Mouse (Mus musculus): ENCODE results near the gene Gm17428.
"Not testable (repeated sequence)": the region's sequence is repeated elsewhere in the genome, so short reads cannot be mapped to it uniquely, and the experiment has no call there.

Gene Gm17428

GRCm38 (mm10) chr14:54976633-54977032 lies at the start of gene Gm17428:
Gm17428 (plus strand) TSS chr14:54976933.
- in situ Hi-C loops (cut with MboI; ENCODE audit: low sequenced_read_pairs) = no loop called here

GRCm38 (mm10) chr14:54927296-54927695 lies 49.4 kb upstream of the Gm17428 start:
- in situ Hi-C loops (cut with MboI; ENCODE audit: low sequenced_read_pairs) = no loop called here

GRCm38 (mm10) chr14:54929801-54930200 lies 46.9 kb upstream of the Gm17428 start:
- in situ Hi-C loops (cut with MboI; ENCODE audit: low sequenced_read_pairs) = no loop called here

DNA sequence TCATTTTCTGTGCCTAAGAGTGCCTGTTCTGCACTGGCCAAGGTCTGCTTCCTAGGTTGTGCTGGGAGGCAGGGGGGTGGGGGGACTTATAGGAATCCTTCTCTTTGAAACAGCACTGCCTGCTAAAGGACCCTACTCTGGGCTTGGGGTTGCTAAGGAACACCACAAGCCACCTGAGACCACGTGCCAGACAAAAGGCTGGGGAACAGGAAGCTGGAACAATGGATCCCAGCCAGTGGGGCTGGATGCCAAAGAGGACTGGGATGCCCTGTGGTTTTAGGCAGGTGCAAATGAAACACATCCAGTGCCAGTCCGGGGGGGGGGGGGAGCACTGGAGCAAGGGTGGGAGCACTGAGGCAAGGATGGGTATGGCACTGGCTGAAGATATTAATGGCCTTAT lies 46.3 kb upstream of the Gm17428 start:
- in situ Hi-C loops (cut with MboI; ENCODE audit: low sequenced_read_pairs) = no loop called here

- in situ Hi-C loops (cut with MboI; ENCODE audit: low sequenced_read_pairs) = no loop called here
These were observed 44.0 kb upstream of the Gm17428 start, which contains the start of gene Il25 for GRCm38 (mm10) chr14:54932645-54933150. Il25 (plus strand) TSS chr14:54932695.

DNA sequence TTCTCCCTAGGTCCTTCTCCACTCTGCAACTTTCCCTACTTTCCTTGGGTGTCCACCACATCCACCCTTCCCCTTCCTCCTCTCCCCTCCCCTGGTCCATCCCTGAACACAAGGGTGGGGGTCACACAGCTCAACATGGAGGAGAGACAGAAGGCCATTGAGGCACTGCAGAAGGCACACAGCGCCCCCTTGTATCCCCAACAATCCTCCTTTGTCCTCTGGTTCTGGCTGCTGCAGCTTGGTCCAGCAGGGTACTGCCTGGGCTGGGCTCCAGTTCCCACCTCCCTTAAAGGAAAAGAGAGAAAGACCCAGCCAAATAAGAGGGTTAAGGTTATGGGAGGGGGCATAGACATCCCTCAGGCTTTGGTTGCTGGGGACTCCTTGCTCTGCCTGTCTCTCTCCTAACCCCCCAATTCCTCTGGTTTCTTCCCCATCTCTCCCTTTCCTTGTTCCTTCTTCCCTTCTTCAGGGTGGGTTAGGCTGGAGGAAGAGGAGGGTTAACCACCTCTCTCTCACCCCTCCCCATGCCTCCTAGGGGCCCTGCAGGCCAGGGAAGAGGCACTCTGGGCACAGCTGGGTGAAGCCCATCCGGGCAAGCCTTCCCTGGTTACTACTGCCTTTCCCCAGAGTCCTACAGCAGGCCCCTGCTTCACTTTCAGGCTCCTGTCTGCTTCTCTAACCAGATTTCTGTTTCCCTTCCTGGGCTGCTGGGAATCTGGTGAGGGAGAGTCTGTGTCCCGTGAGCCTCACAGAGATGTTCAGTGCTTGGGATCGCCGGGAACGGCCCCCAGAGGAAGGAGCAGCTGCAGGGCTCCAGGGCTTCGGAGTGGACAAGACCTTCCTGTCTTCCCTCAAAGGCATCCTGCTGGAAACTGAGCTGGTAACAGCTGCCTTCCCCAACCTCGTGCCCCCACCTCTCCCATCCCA lies 40.6 kb upstream of the Gm17428 start, which contains the start of gene Cmtm5:
TSS of gene Cmtm5 (plus strand) at position 358 of the 927 bp plus-strand sequence.
- in situ Hi-C loops (cut with MboI; ENCODE audit: low sequenced_read_pairs) = no loop called here

DNA sequence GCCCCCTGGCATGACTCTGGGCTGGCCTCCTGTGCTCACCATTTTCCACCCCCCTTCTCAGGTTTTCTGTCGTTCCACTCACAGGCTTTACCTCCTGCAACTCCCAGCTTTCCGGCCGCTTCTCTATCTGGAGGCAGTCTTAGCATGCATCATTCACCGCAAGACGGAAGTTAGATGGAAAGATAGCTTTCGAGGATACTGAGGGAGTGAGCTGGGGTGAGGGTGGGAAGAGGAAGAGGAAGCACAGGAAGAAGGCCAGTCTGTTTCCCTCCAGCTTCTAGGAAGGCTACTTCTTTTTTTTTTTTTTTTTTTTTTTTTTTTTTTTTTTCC lies 39.9 kb upstream of the Gm17428 start:
- in situ Hi-C loops (cut with MboI; ENCODE audit: low sequenced_read_pairs) = no loop called here

DNA sequence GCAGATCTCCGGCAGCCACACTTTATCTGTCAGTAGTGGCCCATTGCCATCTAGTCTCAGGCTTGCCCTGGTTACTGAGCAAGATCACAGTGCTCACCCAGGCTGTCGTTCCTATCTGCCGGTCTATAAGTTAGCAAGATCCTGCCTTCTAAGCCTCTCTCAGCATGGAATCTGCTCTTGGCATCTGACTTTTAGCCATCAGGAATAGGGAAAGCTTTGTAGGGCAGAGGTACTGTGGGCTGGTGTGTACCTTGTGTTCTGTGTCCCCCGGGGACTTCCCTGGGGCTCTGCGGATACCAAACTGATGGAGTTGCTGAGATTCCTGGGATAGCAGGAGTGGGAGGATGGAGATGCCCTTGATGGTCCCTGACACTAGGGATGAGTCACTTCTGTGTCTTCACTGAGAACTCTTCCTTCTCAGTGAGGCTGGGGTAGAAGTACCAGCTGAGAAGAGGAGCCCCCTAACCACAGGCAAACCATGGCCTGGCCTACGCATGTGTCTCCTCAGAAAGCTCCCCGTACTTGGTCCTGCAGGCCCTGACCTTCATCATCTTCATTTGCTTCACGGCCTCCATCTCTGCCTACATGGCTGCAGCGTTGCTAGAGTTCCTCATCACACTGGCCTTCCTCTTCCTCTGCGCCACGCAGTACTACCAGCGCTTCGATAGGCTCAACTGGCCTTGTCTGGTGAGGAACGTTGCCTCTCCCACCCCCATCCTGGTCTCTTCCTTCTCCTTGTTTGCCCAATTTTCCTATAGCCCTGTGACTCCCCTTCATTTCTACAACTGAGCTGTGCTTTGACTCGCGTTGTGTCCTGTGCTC lies 39.2 kb upstream of the Gm17428 start:
- in situ Hi-C loops (cut with MboI; ENCODE audit: low sequenced_read_pairs) = no loop called here

GRCm38 (mm10) chr14:54938431-54939219 lies 38.1 kb upstream of the Gm17428 start:
- in situ Hi-C loops (cut with MboI; ENCODE audit: low sequenced_read_pairs) = no loop called here

DNA sequence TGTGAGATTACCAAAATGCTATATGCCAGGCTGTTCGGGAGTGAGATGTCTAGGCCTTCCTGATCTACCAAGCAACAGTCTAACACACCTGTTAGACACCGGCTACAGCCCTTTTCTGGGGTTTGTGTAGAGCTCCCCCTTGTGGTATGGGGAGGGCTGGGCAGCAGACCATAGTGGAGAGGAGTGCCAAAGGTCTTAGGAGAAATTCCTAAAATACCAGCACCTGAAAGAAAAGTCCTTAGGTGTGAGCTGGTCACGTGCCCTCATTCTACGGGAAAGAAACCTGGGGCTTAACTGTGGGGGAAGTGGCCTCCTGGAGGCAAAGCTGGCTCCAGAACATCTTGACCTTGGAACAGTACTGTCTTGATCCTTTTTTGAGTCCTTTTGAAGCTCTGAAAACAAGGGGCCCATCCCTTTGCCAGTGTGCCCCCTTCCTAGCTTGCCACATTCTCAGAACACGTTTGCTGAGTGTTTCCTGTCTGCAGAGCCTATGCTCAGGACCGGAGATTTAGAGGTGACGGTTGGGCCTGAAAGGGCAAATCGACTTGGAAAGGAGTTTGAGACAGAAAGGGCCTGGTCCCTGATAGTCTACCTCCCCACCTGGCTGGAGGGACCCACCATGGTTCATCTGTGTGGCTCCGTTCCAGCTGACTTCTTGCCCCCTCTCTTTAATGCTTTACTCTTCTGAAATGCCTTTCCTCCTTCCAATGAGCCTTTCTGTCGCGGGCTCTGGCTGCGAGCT lies 37.1 kb upstream of the Gm17428 start:
- in situ Hi-C loops (cut with MboI; ENCODE audit: low sequenced_read_pairs) = loop anchor here (5.0 kb wide), 1 partner anchor 37 kb away; no protein-coding TSS in a partner anchor

GRCm38 (mm10) chr14:54940176-54940530 lies 36.6 kb upstream of the Gm17428 start:
- in situ Hi-C loops (cut with MboI; ENCODE audit: low sequenced_read_pairs) = loop anchor here (5.0 kb wide), 1 partner anchor 38 kb away; no protein-coding TSS in a partner anchor

- in situ Hi-C loops (cut with MboI; ENCODE audit: low sequenced_read_pairs) = loop anchor here (5.0 kb wide), 1 partner anchor 39 kb away; no protein-coding TSS in a partner anchor
These were observed 35.4 kb upstream of the Gm17428 start for GRCm38 (mm10) chr14:54941024-54941978.

GRCm38 (mm10) chr14:54942479-54942878 lies 34.3 kb upstream of the Gm17428 start:
- in situ Hi-C loops (cut with MboI; ENCODE audit: low sequenced_read_pairs) = loop anchor here (5.0 kb wide), 1 partner anchor 40 kb away; no protein-coding TSS in a partner anchor

DNA sequence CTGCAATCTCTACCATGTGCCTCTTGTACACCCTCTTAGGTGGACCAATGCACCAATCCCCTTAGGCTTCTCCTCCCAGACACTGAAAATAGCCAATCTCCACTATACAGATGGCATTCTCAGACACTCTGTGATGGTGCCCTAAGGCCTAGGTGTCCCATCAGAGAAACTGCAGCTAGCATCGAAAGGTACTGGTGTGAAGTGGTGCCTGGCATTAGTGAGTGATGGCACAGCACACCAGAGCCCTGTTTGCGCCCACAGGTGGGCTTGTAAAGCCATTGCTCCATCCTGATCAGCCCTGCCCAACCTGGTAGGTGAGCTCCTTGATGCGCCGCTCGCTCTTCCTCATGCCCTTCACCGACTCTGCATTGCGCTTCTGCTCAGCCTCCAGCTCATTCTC lies 32.8 kb upstream of the Gm17428 start:
- in situ Hi-C loops (cut with MboI; ENCODE audit: low sequenced_read_pairs) = loop anchor here (5.0 kb wide), 1 partner anchor 42 kb away; no protein-coding TSS in a partner anchor

DNA sequence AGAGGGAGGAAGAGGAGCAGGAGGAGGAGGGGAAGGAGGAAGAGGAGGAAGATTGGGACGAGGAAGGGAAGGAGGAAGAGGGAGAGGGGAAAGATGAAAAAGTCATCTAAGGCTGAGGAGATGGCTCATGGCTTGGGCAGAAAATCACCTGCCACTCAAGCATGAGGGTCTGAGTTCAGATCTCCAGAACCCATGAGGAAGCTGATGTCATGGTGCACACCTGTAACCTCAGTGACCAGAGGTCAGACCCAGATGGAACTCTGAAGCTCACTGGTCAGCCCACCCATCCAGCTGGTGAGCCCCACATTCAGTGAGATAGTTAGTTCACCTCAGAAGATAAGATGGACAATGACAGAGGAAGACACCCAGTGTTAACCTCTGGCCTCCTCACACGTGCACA lies 31.8 kb upstream of the Gm17428 start:
- in situ Hi-C loops (cut with MboI; ENCODE audit: low sequenced_read_pairs) = loop anchor here (5.0 kb wide), 1 partner anchor 43 kb away; no protein-coding TSS in a partner anchor

GRCm38 (mm10) chr14:54945975-54946704 lies 30.6 kb upstream of the Gm17428 start:
- in situ Hi-C loops (cut with MboI; ENCODE audit: low sequenced_read_pairs) = no loop called here

- in situ Hi-C loops (cut with MboI; ENCODE audit: low sequenced_read_pairs) = not testable (repeated sequence)
These were observed 29.7 kb upstream of the Gm17428 start for GRCm38 (mm10) chr14:54947008-54947407.

DNA sequence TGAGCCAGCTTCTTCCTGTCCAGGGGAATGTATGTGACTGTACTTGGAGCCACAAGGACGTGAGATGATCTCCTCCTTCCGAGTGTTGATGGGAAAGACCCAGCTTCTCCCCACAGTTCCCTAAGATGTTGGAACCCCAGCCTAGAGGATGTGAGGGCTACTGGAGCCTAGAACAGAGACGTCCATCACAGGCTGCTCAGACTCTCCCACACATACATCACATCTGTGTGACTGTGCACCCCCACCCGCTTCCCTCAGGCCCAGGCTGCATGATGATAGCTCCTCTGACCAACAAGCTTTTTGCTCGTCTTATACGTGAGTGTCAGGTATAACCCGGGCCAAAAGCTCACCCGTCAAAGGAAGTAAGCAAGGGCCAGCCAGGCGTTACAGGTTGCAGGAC lies 28.0 kb upstream of the Gm17428 start:
- in situ Hi-C loops (cut with MboI; ENCODE audit: low sequenced_read_pairs) = no loop called here

Measured in CH12F3 (cell line).